Mouse (Mus musculus) stomach, postnatal 0 days (tissue): ENCODE results near the gene Xpo4.

ENCODE experiments used
- CTCF ChIP-seq: IDR thresholded peaks from 2 replicates; pipeline ENCODE4 v1.5.1; 2016; ENCODE audit warnings: antibody characterized with exemption, low read depth, mild to moderate bottlenecking, moderate library complexity
- EP300 ChIP-seq: optimal IDR thresholded peaks from 2 replicates; pipeline ENCODE3; 2016; ENCODE audit warnings: antibody characterized with exemption

DNA sequence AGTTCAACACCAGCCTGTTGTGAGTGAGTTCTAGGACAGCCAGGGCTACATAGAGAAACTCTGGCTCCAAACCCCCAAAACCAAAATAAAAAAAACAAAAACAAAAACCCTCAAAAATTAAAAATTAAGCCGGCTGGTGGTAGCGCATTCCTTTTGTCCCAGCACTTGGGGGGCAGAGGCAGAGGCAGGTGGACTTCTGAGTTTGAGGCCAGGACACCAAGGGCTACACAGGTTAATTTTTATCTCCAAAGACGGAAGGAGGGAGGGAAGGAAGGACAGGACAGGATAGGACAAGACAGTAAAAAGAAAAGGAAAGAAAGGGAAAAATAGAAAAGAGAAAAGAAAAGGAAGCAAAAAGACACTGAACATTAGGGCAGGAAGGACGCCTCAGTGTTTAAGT lies 17.5 kb upstream of the Xpo4 start:
- TF ChIP-seq CTCF (no peak), EP300 (no peak)
